Mouse (Mus musculus): ENCODE results near the gene Capg. TPM values are rescaled to one million over a fixed set of nuclear protein-coding genes. Genes with fewer than 3 reads are reported as not detected.
A peak's percentile ranks its signal among the peaks of the same experiment; 100 is the strongest.
"Not testable (repeated sequence)": the region's sequence is repeated elsewhere in the genome, so short reads cannot be mapped to it uniquely, and the experiment has no call there.

Capg gene
- polyA plus RNA-seq, 1 experiment from 2014 or later, result 4.8 TPM

DNA sequence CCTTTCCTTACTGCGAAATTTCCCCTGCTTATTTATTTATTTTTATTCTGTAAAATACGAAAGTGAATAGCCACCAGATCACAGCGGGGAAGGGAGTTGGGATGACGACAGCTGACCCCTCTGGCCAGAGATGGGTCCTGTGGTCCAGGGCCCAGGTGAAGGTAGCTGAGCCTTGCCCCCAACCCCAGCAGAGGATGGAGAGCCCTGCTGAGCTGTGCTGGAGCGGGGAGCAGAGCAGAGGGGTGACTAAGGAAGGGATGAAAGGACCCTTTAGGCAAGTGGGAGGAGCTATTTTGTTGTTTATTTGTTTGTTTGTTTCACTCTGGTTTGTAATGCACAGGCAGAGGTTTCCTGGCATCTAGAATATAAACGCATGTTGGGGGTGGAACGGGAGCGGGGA lies 24.9 kb upstream of the Capg start:
- Histone ChIP-seq H3K4me3 (no peak overlapping the region), H3K4me2 (replicated peaks) (peak overlapping the region; percentile 31), H3K27ac (replicated peaks) (peak overlapping the region; percentile 94), H3K4me1 (peaks cover 27% of the 10 kb centered on the region), H3K36me3 (no peaks in the 10 kb centered on the region), H3K27me3 (no peaks in the 10 kb centered on the region), H3K9me3 (no peaks in the 10 kb centered on the region), H3K9ac (replicated peaks) (peak overlapping the region; percentile 15; the same call in 1 of the 2 replicates)
- peak; percentile 62 for ATAC-seq (replicated peaks)
- WGBS, result 31% methylated on average over 8 of the region's 8 CpGs

DNA sequence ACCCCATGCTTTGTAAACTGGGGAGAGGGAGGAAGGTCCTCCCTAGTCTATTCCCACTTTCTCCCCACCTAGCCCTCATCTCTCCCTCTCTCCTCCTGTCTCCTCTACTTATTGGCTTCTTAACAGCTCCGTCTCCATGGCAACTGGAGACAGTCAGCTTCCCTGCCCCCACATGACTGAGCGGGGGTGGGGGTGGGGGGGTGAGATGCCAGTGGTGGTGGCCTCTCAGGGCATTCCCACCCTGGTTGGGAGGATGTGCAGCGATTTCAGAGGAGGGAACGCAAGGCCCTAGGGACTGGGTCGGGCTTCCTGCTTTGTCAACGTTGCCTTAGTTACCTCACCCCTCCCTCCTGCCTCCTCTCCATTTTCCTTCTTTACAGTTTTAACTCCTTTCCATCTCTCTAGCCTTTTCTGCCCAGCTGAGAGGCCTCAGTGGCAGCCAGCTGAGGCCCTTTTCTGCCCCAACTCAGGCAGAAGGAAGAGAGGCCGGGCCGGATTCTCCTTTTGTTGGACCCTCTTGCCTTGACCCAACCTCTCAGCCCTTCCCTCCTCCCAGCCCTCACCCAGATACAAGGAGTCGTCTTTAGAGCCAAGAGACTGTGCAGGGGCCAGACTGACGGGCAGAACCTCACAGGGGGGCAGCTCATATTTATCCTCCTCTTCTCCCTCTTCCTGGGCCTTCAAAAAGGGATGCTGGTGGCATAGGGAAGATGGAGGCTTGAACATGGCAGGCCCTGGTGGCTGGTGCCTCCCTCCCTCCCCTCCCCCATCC lies 24.1 kb upstream of the Capg start:
- Histone ChIP-seq H3K4me2 (replicated peaks) (peak overlapping the region; percentile 31), H3K36me3 (no peaks in the 10 kb centered on the region), H3K27ac (replicated peaks) (peak overlapping the region; percentile 94), H3K9me3 (no peaks in the 10 kb centered on the region), H3K4me1 (peaks cover 27% of the 10 kb centered on the region), H3K27me3 (no peaks in the 10 kb centered on the region), H3K9ac (replicated peaks) (peak overlapping the region; percentile 28; the same call in 1 of the 2 replicates), H3K4me3 (no peak overlapping the region; the same call in 1 of the 2 replicates)
- ATAC-seq (replicated peaks), result peak; percentile 86
- 6% methylated on average over 10 of the region's 10 CpGs for WGBS

DNA sequence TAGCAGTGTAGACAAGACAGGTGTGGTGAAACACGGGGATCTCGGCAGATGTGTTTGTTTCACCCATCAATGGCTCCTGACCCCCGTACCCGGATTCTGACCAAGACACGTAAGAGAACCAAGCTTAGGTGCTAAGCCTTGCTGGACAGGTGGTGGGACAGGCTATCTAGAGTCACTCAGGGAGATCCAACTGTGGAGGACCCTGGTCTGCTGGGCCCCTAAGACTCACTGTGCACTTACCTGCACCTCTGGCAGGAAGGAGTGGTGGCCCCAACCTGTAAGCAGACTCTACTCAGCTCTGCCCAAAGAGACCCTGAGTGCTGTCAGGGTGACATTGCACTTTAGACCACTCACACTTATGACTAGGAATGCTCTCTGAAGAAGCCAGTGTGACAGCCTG lies 23.3 kb upstream of the Capg start:
- no peaks in the 10 kb centered on the region for H3K9me3 ChIP-seq
- H3K4me1 ChIP-seq, result peaks cover 27% of the 10 kb centered on the region
- 92% methylated on average over 5 of the region's 5 CpGs for WGBS
- H3K27ac ChIP-seq (replicated peaks), result peak overlapping the region; percentile 94
- H3K27me3 ChIP-seq, result no peaks in the 10 kb centered on the region
- no peak overlapping the region for H3K4me3 ChIP-seq
- ATAC-seq (replicated peaks), result no peak
- H3K9ac ChIP-seq (replicated peaks), result no peak overlapping the region
- no peak overlapping the region for H3K4me2 ChIP-seq (replicated peaks)
- no peaks in the 10 kb centered on the region for H3K36me3 ChIP-seq

DNA sequence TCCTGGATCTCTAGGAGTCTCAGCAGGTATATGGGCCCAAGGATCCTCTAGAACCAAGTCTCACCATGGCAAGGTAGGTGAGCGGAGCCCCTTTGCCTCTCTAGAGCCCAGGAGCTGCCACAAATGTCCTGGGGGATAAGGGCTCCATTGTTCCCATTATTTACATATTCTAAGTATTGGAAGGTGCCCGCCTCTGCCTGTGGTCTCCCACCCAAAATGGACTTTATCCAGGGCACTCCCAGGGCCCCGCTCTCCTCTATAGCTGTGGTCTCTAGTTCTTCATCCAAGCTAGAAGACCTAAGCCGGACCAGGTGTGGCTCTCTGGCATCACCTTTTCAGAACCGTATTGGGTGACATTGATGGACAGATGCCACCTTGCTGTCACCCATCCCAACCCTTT lies 22.6 kb upstream of the Capg start, which contains the start of gene Sh2d6:
Gene Sh2d6, minus strand, starts transcription at position 101 of the 400 bp plus-strand sequence.
- whole genome bisulfite sequencing, result 93% methylated on average over 5 of the region's 5 CpGs
- peaks cover 27% of the 10 kb centered on the region for H3K4me1 ChIP-seq
- H3K27me3 ChIP-seq, result no peaks in the 10 kb centered on the region
- ATAC-seq (replicated peaks), result no peak
- no peaks in the 10 kb centered on the region for H3K9me3 ChIP-seq
- no peak within 1 kb of the TSS for H3K4me3 ChIP-seq
- no peaks in the 10 kb centered on the region for H3K36me3 ChIP-seq
- H3K27ac ChIP-seq (replicated peaks), result peak within 1 kb of the TSS; percentile 94
- H3K4me2 ChIP-seq (replicated peaks), result no peak within 1 kb of the TSS
- no peak within 1 kb of the TSS for H3K9ac ChIP-seq (replicated peaks)

DNA sequence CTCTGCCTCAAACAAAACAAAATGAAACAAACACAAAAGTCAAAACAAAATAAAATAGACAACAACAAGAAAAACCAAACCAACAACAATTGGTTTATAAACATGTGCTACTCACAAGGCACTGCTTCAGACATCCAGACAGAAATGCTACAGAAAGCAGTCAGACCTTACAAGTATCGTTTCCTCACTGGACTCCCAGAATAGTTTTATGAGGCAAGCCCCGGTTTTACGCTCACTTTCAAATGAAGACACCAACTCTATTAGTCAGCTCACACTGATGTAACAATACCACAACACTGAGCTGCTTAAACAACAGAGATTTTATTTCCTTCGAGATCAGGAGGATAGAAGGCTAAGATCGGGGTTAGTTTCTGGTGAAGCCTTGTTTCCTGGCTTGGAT lies 21.9 kb upstream of the Capg start:
- H3K9me3 ChIP-seq, result no peaks in the 10 kb centered on the region
- WGBS, result 93% methylated on average over 5 of the region's 5 CpGs
- H3K9ac ChIP-seq (replicated peaks), result no peak overlapping the region
- peaks cover 27% of the 10 kb centered on the region for H3K4me1 ChIP-seq
- ATAC-seq (replicated peaks), result no peak
- H3K27me3 ChIP-seq, result no peaks in the 10 kb centered on the region
- H3K36me3 ChIP-seq, result no peaks in the 10 kb centered on the region
- H3K4me2 ChIP-seq (replicated peaks), result no peak overlapping the region
- H3K27ac ChIP-seq (replicated peaks), result no peak overlapping the region
- no peak overlapping the region for H3K4me3 ChIP-seq

DNA sequence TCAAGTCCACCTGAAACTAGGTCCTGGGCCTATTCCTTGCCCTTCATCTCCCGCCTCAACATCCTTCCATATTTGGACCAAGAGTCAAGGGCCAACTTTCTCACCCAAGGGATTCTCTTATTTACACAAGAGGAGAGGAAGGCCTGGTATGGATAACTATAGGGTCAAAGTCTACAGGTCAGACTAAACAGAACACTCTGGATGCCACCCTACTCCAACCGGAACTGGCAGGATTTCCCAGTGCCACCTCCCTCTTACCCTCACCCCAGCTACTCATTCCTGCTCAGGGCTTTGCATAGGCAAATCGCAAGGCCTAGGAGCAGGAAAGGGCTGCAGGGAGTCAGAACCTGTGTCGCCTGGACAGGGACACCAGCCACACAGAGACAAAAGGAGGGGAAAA lies 21.0 kb upstream of the Capg start:
- no peak overlapping the region for H3K4me2 ChIP-seq (replicated peaks)
- peaks cover 27% of the 10 kb centered on the region for H3K4me1 ChIP-seq
- H3K27me3 ChIP-seq, result no peaks in the 10 kb centered on the region
- WGBS, result 63% methylated on average over 4 of the region's 4 CpGs
- H3K27ac ChIP-seq (replicated peaks), result no peak overlapping the region
- H3K9me3 ChIP-seq, result no peaks in the 10 kb centered on the region
- no peak overlapping the region for H3K9ac ChIP-seq (replicated peaks)
- H3K36me3 ChIP-seq, result no peaks in the 10 kb centered on the region
- no peak for ATAC-seq (replicated peaks)
- no peak overlapping the region for H3K4me3 ChIP-seq

DNA sequence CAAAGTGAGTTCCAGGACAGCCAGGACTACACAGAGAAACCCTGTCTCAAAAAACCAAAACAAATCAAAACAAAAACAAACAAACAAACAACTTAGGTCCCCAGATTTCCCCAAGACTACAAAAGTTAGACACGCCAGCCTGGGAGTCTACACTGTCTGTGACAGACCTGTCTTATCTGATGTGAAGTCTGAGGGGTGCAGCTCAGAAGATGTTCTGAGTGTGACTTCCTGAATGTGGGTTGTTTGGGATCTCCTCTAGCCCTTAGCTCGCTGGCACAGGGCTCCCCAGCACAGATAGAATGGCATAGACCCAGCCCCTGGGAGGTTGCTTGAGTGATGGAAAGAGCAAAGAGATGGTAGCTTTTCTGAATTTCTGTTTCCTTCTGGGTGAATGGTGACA lies 20.0 kb upstream of the Capg start:
- no peaks in the 10 kb centered on the region for H3K9me3 ChIP-seq
- no peak overlapping the region for H3K4me3 ChIP-seq
- H3K27me3 ChIP-seq, result no peaks in the 10 kb centered on the region
- H3K27ac ChIP-seq (replicated peaks), result no peak overlapping the region
- no peak for ATAC-seq (replicated peaks)
- H3K4me2 ChIP-seq (replicated peaks), result no peak overlapping the region
- H3K4me1 ChIP-seq, result peaks cover 19% of the 10 kb centered on the region
- WGBS, result 83% methylated on average over 2 of the region's 2 CpGs
- H3K36me3 ChIP-seq, result no peaks in the 10 kb centered on the region
- no peak overlapping the region for H3K9ac ChIP-seq (replicated peaks)

DNA sequence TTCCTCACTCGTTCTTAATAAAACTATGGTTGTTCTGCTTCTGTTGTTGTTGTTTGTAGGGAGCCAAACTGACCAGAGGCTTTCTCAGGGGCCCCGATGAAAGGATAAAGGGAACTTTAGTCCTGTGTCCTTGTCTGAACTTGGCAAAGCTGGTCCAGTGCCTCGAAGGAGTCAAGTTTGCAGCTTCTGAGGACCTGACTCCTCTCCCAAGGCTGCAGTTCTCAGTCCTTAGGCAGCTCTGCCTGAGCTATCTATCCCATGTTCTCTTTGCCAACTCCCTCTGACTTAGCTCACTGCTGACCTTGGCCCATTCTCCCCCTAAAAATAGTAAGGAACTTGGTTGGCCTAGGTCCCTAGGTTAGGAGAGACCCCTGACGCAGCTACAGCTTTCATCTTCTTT lies 17.1 kb upstream of the Capg start:
- ATAC-seq (replicated peaks), result no peak
- Histone ChIP-seq H3K4me1 (no peaks in the 10 kb centered on the region), H3K9me3 (no peaks in the 10 kb centered on the region), H3K27me3 (no peaks in the 10 kb centered on the region), H3K36me3 (no peaks in the 10 kb centered on the region), H3K27ac (replicated peaks) (no peak overlapping the region), H3K9ac (replicated peaks) (no peak overlapping the region), H3K4me2 (replicated peaks) (no peak overlapping the region), H3K4me3 (no peak overlapping the region)
- WGBS, result 80% methylated on average over 4 of the region's 4 CpGs

DNA sequence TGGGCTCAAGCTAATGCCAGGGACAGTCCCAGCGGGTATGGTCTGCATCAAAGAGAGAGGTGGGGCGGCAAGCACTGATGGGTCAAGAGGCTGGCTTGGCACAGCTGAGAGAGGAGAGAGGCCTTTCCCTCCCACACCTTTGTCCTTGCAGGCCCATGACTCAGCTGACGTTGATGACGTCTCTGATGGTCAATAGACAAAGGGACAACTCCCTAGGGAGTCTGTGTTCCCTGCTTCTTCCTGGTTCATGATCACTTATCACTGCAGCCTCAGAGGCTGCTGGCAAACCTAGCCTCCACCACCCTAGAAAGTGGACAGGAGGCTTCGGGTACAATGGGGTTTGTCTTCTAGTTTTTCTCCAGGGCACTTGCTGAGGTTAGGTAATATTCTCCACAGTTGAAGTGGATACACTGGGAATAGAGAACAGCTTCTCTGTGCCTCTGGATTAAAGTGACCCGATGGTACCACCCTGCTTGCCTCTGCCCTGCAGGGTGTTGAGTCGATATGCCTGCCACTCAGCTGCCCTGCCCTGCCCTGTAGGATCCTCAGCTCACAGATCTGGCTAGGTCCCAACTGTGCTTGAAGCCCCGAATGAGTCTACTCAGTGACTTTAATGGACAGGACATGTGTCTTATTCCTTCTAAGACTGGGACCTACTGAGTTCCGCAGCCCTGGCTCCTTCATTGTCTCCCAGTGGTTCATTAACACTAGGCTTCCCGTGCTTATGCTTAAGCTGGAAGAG lies 15.6 kb upstream of the Capg start:
- Histone ChIP-seq H3K27ac (replicated peaks) (no peak overlapping the region), H3K4me1 (no peaks in the 10 kb centered on the region), H3K9me3 (no peaks in the 10 kb centered on the region), H3K4me3 (no peak overlapping the region), H3K27me3 (no peaks in the 10 kb centered on the region), H3K36me3 (no peaks in the 10 kb centered on the region), H3K4me2 (replicated peaks) (no peak overlapping the region), H3K9ac (replicated peaks) (no peak overlapping the region)
- WGBS, result 77% methylated on average over 10 of the region's 10 CpGs
- ATAC-seq (replicated peaks), result no peak

DNA sequence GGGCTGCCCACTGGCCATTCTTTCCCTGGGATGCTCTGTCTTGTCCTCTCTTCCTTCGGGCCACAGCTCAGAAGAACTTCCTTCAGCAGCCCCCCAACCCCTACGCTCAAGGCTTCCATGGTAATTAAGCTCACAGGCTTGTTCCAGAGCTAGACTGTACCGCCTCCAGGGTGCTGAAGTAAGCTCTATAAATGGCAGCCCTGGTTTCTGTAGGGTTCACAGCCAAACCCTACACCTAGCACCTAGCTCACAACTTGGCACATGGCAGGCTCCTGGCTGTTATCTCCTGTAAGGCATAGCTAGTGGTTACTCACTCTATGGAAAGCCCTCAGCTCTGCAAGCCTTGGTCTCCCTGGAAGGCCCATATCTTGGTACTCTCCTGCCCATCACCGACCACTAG lies 11.6 kb upstream of the Capg start:
- H3K9ac ChIP-seq (replicated peaks), result no peak overlapping the region
- no peaks in the 10 kb centered on the region for H3K27me3 ChIP-seq
- no peak for ATAC-seq (replicated peaks)
- H3K36me3 ChIP-seq, result no peaks in the 10 kb centered on the region
- H3K4me1 ChIP-seq, result peaks cover 5% of the 10 kb centered on the region
- no peak overlapping the region for H3K27ac ChIP-seq (replicated peaks)
- 78% methylated on average over 4 of the region's 4 CpGs for WGBS
- no peak overlapping the region for H3K4me3 ChIP-seq
- H3K4me2 ChIP-seq (replicated peaks), result no peak overlapping the region
- H3K9me3 ChIP-seq, result no peaks in the 10 kb centered on the region

DNA sequence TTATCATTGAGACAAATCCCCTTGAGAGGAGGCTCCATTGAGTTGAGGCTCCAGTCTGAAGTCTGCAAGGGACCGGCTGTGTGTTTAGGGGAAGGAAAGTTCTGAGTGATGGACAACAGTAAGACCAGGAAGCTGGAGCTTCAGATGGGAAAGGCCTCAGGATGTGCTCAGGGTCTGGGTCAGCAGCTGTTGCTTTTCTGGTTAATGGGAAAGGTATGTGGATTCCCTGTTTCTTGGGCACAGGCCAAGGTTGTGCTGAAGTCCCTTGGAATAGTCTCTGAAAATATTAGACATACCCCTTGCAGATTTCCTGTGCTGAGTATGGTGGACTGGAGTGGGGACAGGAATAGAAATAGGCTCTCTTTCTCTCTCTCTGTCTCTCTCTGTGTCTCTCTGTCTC lies 10.6 kb upstream of the Capg start:
- H3K9ac ChIP-seq (replicated peaks); H3K4me3 ChIP-seq; H3K9me3 ChIP-seq; H3K36me3 ChIP-seq; H3K27me3 ChIP-seq; H3K4me1 ChIP-seq; H3K4me2 ChIP-seq (replicated peaks); ATAC-seq (replicated peaks); H3K27ac ChIP-seq (replicated peaks): not testable (repeated sequence)
- WGBS, result 41% methylated on average over 1 of the region's 1 CpGs

DNA sequence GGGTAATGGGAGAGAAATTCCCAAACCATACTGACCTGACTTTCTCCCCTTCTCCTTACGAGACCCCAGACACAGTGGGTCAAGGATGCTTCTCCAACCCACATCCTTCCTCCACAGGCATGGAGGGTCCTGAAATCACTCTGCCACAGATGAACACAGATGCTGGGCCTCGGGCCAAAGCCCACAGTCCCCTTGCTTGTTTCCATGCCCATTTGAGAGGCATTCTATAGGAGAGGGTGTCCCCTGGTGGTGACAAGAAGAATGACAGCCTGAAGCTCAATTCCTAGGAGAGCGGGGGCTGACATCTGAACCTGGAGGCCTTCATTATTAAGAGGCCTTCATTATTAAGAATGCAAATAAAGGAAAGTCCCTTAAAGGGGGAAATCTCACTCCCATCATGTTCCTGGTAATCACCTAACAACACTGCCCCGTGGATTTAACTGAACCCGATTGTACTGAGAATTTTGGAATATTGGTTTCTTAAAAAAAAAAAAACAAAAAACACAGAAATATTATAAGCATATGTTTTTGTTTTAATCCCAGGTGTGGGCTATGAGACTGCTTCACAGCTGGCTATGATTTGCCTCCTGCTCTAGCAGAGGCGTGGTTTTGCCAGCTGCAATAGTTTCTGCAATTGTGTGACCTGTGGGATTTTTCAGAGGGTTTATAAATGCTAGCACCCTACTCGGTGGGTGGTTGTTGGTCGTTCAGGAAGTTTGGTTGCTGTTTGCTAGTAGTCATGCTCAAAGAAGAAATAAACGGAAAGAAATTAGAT lies 10.0 kb upstream of the Capg start:
- Histone ChIP-seq H3K4me3 (no peak overlapping the region), H3K4me2 (replicated peaks) (no peak overlapping the region), H3K4me1 (peaks cover 13% of the 10 kb centered on the region), H3K9ac (replicated peaks) (no peak overlapping the region), H3K9me3 (no peaks in the 10 kb centered on the region), H3K27ac (replicated peaks) (no peak overlapping the region), H3K27me3 (no peaks in the 10 kb centered on the region), H3K36me3 (no peaks in the 10 kb centered on the region)
- peak; percentile 46; the same call in 1 of the 2 replicates for ATAC-seq (replicated peaks)
- WGBS, result 40% methylated on average over 8 of the region's 9 CpGs
